Mouse (Mus musculus) lung, postnatal 4 days (tissue): ENCODE results near the gene A930004D18Rik.
"Not testable (repeated sequence)": the region's sequence is repeated elsewhere in the genome, so short reads cannot be mapped to it uniquely, and the experiment has no call there.

Source experiments
- DNase-seq, 2 experiments: peaks; one replicate each; pipeline ENCODE4 v3.0.0; 2021

The A930004D18Rik gene

GRCm38 (mm10) chr2:18004286-18004685, 33.3 kb downstream of the A930004D18Rik start:
- no peak for DNase-seq

GRCm38 (mm10) chr2:18002306-18002705, 35.2 kb downstream of the A930004D18Rik start:
- DNase-seq: no peak

GRCm38 (mm10) chr2:17996858-17997257, 40.7 kb downstream of the A930004D18Rik start, which contains the start of gene H2al2a:
Gene H2al2a, minus strand, starts transcription at chr2:17996958.
- no peak for DNase-seq

GRCm38 (mm10) chr2:17989562-17989961, 48.0 kb downstream of the A930004D18Rik start:
- DNase-seq: no peak

- no peak for DNase-seq
Measured at GRCm38 (mm10) chr2:17989115-17989514, 48.4 kb downstream of the A930004D18Rik start.

- DNase-seq: no peak
Measured at GRCm38 (mm10) chr2:17986694-17987093, 50.8 kb downstream of the A930004D18Rik start.

- DNase-seq: no peak
Measured at GRCm38 (mm10) chr2:17984774-17985173, 52.8 kb downstream of the A930004D18Rik start.

- no peak for DNase-seq
Measured at GRCm38 (mm10) chr2:17982747-17983146, 54.8 kb downstream of the A930004D18Rik start.

GRCm38 (mm10) chr2:17978706-17979105, 58.8 kb downstream of the A930004D18Rik start:
- no peak for DNase-seq

GRCm38 (mm10) chr2:17978251-17978650, 59.3 kb downstream of the A930004D18Rik start:
- not testable (repeated sequence) for DNase-seq

- not testable (repeated sequence) for DNase-seq
Measured at GRCm38 (mm10) chr2:17977645-17978044, 59.9 kb downstream of the A930004D18Rik start.

- DNase-seq: no peak
Measured at GRCm38 (mm10) chr2:17975601-17976327, 61.8 kb downstream of the A930004D18Rik start.
